Mouse (Mus musculus) midbrain, postnatal 0 days (tissue): Measurements from ENCODE around the gene Fuca1. TPM values are rescaled to one million over a fixed set of nuclear protein-coding genes. Genes with fewer than 3 reads are reported as not detected.

Experiments used
- ATAC-seq: fragments of 200-750 bp; cut with Nextera tagmentation; 2 replicates; pipeline ENCODE4 v1.8.0; 2017; ENCODE audit warnings: moderate number of reproducible peaks, mild to moderate bottlenecking, moderate TSS enrichment, moderate library complexity; ENCODE audit not compliant: low FRiP score
- DNase-seq: peaks from one replicate; pipeline ENCODE4 v3.0.0-alpha.2; 2015; ENCODE audit warnings: low spot score
- H3K27ac ChIP-seq: fragments of 300-500 bp; sonication (generic); 2 replicates; pipeline ENCODE4 v1.5.1; 2014; ENCODE audit warnings: low read depth, mild to moderate bottlenecking, low read length, mixed read lengths
- H3K27me3 ChIP-seq: fragments of 300-500 bp; sonication (generic); 2 replicates; pipeline ENCODE4 v1.6.1; 2014; ENCODE audit warnings: low read length, control low read depth, mixed read lengths; ENCODE audit not compliant: insufficient read depth
- H3K36me3 ChIP-seq: fragments of 300-500 bp; sonication (generic); 2 replicates; pipeline ENCODE4 v1.6.1; 2014; ENCODE audit warnings: low read length, control low read depth, mixed read lengths; ENCODE audit not compliant: insufficient read depth
- H3K4me1 ChIP-seq: fragments of 300-500 bp; sonication (generic); 2 replicates; pipeline ENCODE4 v1.6.1; 2014; ENCODE audit warnings: mild to moderate bottlenecking, control low read depth, antibody characterized with exemption, low read length, mixed read lengths; ENCODE audit not compliant: insufficient read depth
- H3K4me2 ChIP-seq: fragments of 300-500 bp; sonication (generic); 2 replicates; pipeline ENCODE4 v1.6.1; 2014; ENCODE audit warnings: low read depth, mild to moderate bottlenecking, low read length, mixed read lengths; ENCODE audit not compliant: poor library complexity, severe bottlenecking
- H3K4me3 ChIP-seq: fragments of 300-500 bp; sonication (generic); 2 replicates; pipeline ENCODE4 v1.5.1; 2014; ENCODE audit warnings: low read depth, mild to moderate bottlenecking, low read length, moderate library complexity
- H3K9ac ChIP-seq: fragments of 300-500 bp; sonication (generic); replicated peaks from 2 replicates; pipeline ENCODE4 v1.6.1; 2014; ENCODE audit warnings: mild to moderate bottlenecking, low read length, moderate library complexity, mixed read lengths; ENCODE audit not compliant: poor library complexity, severe bottlenecking
- H3K9me3 ChIP-seq: fragments of 300-500 bp; sonication (generic); 2 replicates; pipeline ENCODE4 v1.6.1; 2016; ENCODE audit warnings: low read length, control low read depth
- CTCF ChIP-seq: IDR thresholded peaks from 2 replicates; pipeline ENCODE4 v1.5.1; 2016; ENCODE audit warnings: antibody characterized with exemption, mild to moderate bottlenecking
- WGBS: fragments of 180-500 bp; shearing (Covaris S2); extraction: QIAGEN DNeasy Blood & Tissue Kit; methylation state at CpG from one replicate; pipeline ENCODE4 v1.1.7; 2014; 5-methylcytosine and 5-hydroxymethylcytosine counted together
- polyA plus RNA-seq: library from polyadenylated mRNA; unstranded; fragments of >200 nt; fragmentation: Nextera tagmentation; extraction: Ambion mirVana; gene quantifications from 2 replicates; pipeline ENCODE4 v1.2.1, GENCODE M21; 2015
- total RNA-seq: library from RNA; depleted of rRNA; stranded (reverse); fragments of >200 nt; gene quantifications from 2 replicates; pipeline ENCODE4 v1.2.3, GENCODE M21; 2014

Gene Fuca1
- total and polyA plus RNA-seq, 2 experiments from 2014 or later: 37.8 to 92.7 TPM

GRCm38 (mm10) chr4:135953179-135953578 is 32.6 kb downstream of the Fuca1 start:
- Histone ChIP-seq H3K36me3 (peaks cover 24% of the 10 kb centered on the region), H3K9me3 (no peaks in the 10 kb centered on the region), H3K4me2 (no peak overlapping the region), H3K27me3 (no peaks in the 10 kb centered on the region), H3K9ac (no peak overlapping the region), H3K4me1 (no peaks in the 10 kb centered on the region), H3K4me3 (no peak overlapping the region), H3K27ac (no peak overlapping the region)
- WGBS: 96% methylated on average over 3 of the region's 3 CpGs
- no peak for DNase-seq
- ATAC-seq: no peak
- TF ChIP-seq CTCF: no peak

- ATAC-seq (peak; percentile 50; the same call in 1 of the 2 replicates), DNase-seq (peak; percentile 77)
- peak; percentile 98 for TF ChIP-seq CTCF
- Histone ChIP-seq H3K9me3 (no peaks in the 10 kb centered on the region), H3K36me3 (peaks cover 33% of the 10 kb centered on the region), H3K27ac (no peak overlapping the region), H3K4me1 (no peaks in the 10 kb centered on the region), H3K9ac (no peak overlapping the region), H3K4me2 (no peak overlapping the region), H3K27me3 (no peaks in the 10 kb centered on the region), H3K4me3 (no peak overlapping the region)
- 2% methylated on average over 2 of the region's 2 CpGs for WGBS
Observed at GRCm38 (mm10) chr4:135954241-135954640, 33.7 kb downstream of the Fuca1 start.

- DNase-seq: no peak
- Histone ChIP-seq H3K9ac (no peak overlapping the region), H3K4me3 (no peak overlapping the region), H3K4me1 (no peaks in the 10 kb centered on the region), H3K27ac (no peak overlapping the region), H3K36me3 (peaks cover 47% of the 10 kb centered on the region), H3K27me3 (no peaks in the 10 kb centered on the region), H3K9me3 (no peaks in the 10 kb centered on the region), H3K4me2 (no peak overlapping the region)
- no peak for ATAC-seq
- no peak for TF ChIP-seq CTCF
- WGBS: 83% methylated on average over 9 of the region's 9 CpGs
Observed at GRCm38 (mm10) chr4:135955886-135956285, 35.4 kb downstream of the Fuca1 start.

- TF ChIP-seq CTCF: no peak
- WGBS: 64% methylated on average over 8 of the region's 8 CpGs
- H3K9me3 ChIP-seq: no peaks in the 10 kb centered on the region
- ATAC-seq (no peak), DNase-seq (no peak)
- H3K27me3 ChIP-seq: no peaks in the 10 kb centered on the region
- no peak overlapping the region for H3K9ac ChIP-seq
- no peaks in the 10 kb centered on the region for H3K4me1 ChIP-seq
- no peak overlapping the region for H3K4me3 ChIP-seq
- H3K4me2 ChIP-seq: no peak overlapping the region
- peaks cover 50% of the 10 kb centered on the region for H3K36me3 ChIP-seq
- H3K27ac ChIP-seq: no peak overlapping the region
Observed at GRCm38 (mm10) chr4:135958354-135958753, 37.8 kb downstream of the Fuca1 start.

GRCm38 (mm10) chr4:135960717-135961116 is 40.2 kb downstream of the Fuca1 start:
- no peak overlapping the region for H3K4me3 ChIP-seq
- H3K27ac ChIP-seq: no peak overlapping the region
- no peak overlapping the region for H3K9ac ChIP-seq
- DNase-seq (peak; percentile 80), ATAC-seq (no peak)
- H3K36me3 ChIP-seq: peaks cover 46% of the 10 kb centered on the region
- H3K27me3 ChIP-seq: no peaks in the 10 kb centered on the region
- WGBS: 28% methylated on average over 5 of the region's 5 CpGs
- no peak overlapping the region for H3K4me2 ChIP-seq
- H3K9me3 ChIP-seq: no peaks in the 10 kb centered on the region
- H3K4me1 ChIP-seq: peaks cover 7% of the 10 kb centered on the region; the same call in 1 of the 2 replicates
- peak; percentile 84 for TF ChIP-seq CTCF

GRCm38 (mm10) chr4:135961709-135962108 is 41.2 kb downstream of the Fuca1 start:
- no peak overlapping the region for H3K9ac ChIP-seq
- H3K4me2 ChIP-seq: no peak overlapping the region
- H3K36me3 ChIP-seq: peaks cover 42% of the 10 kb centered on the region
- peaks cover 7% of the 10 kb centered on the region; the same call in 1 of the 2 replicates for H3K4me1 ChIP-seq
- no peak overlapping the region for H3K4me3 ChIP-seq
- no peaks in the 10 kb centered on the region for H3K27me3 ChIP-seq
- DNase-seq (no peak), ATAC-seq (no peak)
- no peak for TF ChIP-seq CTCF
- H3K9me3 ChIP-seq: no peaks in the 10 kb centered on the region
- no peak overlapping the region for H3K27ac ChIP-seq
- 92% methylated on average over 5 of the region's 5 CpGs for WGBS
